Mouse (Mus musculus) c-Kit-positive CD71-negative TER-119-negative erythroid progenitor cells, embryonic 14.5 days (primary cell): Measurements from ENCODE around the gene Rbm4.
A peak's percentile ranks its signal among the peaks of the same experiment; 100 is the strongest.
"Not testable (repeated sequence)": the region's sequence is repeated elsewhere in the genome, so short reads cannot be mapped to it uniquely, and the experiment has no call there.

Experiments
- DNase-seq: peaks from one replicate; pipeline ENCODE4 v3.0.0-alpha.2; 2013; ENCODE audit warnings: low read depth

Gene Rbm4

DNA sequence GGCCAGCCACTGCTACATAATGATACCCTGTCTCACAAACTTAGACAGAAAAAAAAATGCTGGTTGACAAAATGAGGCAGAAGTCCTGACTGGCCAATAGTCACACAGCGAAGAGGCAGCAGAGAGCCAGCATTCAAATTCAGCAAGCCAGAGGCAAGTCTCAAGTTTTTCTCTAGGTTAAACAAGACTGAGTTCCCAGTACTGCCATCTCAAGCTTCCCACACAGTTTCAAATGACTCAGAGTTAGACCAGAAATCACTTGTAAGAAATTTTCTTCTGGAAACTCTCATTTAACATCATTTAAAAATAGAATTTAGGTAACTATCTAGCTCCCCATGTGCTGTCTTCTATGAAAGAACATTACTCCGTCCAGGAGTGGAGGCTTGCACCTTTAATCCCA, 4.1 kb upstream of the Rbm4 start:
- no peak for DNase-seq

DNA sequence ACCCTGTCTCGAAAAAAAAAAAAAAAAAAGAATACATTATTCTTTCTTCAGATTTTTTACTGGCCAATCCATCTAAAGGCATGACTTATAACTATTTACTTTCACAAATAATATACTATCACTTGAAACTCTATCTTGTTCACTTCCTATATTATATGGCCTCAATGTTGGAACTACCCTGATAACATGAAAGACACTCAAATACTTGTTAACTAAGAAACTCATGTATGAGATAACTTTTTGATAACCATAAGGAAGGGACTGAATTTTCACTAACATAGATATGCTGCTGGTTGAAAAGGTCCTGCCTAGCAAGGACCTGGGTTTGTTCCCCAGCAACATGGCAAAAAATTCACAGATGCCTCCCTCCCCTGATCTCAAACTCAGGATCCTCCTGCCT, 2.2 kb upstream of the Rbm4 start:
- DNase-seq = no peak

DNA sequence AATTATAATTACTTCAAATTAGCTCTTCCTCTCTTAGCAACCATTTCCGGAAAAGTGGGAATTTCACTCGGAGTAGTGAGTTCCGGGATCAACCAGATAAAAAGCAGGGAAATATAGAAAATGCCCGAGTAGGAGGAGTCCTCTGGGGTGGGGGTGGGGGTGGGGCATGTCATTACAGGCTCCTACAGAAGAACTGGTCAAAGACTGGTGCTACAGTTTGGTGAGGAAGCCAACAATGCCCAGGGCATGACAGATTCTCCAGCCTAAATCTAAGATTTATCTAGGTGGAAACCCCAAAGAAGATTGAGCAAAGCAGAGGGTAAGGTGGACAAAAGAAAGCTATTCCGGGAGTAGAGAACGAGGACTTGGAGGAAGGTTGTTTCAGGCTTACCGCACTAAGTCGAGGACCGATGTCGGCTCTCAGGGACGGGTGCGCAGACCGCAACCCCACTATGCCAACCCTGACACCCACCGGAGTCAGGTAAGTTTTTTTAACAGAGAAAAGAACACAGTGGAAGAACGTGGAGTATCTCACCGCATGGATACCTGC, 345 bp downstream of the Rbm4 start:
- no peak for DNase-seq

DNA sequence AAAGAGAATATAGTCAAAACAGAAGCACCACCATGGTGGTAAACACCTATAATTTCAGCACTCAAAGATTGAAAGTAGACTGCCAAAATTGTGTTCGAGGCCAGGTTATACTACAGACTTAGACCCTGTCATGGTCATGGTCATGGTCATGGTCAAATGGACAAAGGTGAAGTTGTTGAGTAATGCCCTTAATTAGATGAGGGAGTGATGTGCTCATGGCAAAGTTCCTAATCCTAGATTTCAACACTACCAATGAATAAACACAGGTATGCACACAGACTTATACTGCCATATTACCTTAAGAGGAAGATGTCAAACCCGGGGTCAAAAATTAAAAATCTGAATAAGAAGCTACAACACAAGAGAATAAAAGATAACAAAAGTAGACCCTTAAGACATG, 7.4 kb downstream of the Rbm4 start:
- DNase-seq = no peak

DNA sequence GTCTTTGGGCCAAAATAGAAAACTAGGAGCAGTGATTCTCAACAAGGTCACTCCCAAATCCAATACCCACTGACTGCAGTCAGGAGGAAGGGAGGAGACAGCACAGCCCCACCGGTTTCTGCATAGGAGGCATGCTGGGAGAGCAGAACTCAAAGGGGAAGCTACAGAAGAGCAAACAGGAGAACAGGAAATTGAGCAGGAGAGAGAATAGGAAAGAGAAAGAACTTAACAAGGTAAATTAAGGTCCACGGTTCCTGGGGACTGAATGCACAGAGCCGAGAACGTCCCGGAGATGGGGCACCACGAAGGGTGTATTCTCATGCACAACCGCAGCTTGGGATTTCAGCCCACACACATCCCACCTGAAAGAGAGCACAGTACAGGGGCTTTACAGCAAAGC, 8.5 kb downstream of the Rbm4 start:
- DNase-seq = no peak

DNA sequence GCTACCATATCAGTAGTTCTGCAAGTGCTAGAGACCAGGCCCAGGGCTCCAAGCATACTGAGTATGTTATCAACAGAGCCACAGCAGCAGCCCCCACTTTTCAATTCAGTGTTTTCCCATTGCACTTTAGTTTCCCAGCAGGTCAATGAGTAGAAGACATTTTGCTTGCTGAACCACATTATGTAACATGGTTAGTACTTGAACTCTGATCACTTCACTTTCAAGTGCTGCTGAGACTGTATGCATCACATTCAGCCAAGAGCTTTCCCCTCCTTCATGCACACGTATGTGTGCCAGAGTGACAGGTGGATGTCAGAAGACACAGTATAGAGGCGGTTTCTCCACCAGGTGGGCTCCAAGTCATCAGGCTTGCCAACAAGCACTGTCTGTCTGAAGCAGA, 10.8 kb downstream of the Rbm4 start:
- DNase-seq = no peak

DNA sequence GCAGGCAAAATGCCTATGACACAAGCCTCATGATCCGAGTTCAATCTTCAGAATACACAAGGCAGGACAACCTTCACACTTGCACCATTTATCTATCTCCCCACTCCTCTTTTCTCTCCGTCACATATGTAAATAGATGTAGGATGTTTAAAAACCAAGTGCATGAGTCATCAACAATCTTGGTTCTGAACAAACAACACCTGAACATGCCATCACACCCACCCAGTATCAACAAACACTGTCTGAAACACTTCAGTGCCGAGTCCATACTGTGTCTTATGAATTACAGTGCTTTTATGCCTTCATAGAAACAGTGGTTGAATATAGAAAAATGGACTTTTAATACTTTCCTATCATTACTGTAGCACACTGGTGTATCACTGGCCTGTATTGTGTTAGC, 20.9 kb downstream of the Rbm4 start:
- no peak for DNase-seq

DNA sequence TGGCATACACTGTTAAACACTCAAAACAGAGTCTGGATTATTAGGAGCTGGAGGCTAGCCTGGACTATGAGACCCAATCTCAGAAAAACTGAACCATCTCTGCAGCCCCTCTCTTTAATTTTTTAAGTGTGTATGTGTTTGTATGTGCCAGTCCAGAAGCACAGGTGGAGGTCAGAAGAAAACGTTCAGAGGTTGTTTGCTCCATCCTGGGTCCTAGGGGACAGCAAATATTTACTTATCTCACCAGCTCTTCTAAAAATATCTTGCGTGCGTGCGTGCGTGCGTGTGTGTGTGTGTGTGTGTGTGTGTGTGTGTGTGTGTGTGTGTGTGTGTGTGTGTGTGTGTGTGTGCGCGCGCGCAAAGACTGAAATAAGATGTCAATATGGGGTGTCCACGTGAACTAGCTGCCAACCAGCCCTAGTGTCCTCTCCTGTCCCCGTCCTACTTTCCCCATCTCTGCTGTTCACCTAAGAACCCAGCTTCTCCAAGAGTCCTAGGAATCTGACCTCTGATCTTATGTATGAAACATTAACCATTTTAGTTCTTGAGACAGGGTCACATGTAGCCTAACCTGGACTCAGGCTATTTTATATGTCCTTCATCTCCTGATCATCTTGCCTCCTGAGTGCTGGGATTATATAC, 26.1 kb downstream of the Rbm4 start:
- no peak for DNase-seq

DNA sequence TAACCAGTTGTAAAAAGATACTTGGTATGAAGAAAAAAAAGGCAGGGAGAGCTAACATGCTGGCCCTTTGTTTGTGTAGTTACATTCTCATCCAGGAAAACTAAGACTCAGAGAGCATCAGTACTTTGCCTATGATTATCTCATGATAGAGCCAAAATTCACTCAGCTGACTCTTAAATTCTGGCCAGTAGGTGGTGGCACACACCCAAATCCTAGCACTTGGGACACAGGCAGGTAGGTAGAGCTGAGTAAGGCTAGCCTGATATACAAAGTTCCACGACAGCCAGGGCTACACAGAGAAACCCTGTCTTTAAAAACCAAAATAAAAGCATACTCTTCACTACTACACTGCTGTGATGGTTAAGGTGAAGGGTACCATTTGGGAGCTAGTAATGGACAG, 30.8 kb downstream of the Rbm4 start:
- no peak for DNase-seq

DNA sequence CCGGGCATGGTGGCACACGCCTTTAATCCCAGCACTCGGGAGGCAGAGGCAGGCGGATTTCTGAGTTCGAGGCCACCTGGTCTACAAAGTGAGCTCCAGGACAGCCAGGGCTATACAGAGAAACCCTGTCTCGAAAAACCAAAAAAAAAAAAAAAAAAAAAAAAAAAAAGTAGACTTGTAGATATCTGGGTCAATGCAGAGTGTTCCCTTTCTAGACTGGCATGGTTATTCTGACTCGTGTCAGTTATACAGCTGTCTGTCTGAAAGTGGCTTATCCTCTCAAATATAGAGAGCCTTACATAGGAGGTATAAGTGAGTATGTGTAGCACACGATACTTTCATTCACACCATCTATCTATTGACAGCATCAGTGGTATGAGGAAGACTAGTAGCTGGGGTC, 33.2 kb downstream of the Rbm4 start:
- not testable (repeated sequence) for DNase-seq

DNA sequence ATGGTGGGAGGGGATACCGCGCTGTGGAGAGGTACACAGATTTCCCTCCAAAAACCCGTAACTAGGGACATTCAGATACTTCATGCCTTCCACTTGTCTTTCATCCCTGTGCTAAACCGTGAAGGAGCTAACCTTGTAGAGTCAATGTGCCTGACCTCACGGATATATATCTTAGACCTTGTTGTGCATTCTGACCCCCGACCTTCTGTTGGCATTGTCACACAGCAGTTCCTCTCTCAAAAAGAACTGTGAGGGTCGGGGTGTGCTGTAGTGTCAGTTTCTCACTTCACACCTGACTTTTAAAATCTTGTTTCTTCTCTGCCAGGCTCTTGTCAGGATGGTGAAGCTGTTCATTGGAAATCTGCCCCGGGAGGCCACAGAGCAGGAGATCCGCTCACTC, 36.8 kb downstream of the Rbm4 start:
- no peak for DNase-seq

DNA sequence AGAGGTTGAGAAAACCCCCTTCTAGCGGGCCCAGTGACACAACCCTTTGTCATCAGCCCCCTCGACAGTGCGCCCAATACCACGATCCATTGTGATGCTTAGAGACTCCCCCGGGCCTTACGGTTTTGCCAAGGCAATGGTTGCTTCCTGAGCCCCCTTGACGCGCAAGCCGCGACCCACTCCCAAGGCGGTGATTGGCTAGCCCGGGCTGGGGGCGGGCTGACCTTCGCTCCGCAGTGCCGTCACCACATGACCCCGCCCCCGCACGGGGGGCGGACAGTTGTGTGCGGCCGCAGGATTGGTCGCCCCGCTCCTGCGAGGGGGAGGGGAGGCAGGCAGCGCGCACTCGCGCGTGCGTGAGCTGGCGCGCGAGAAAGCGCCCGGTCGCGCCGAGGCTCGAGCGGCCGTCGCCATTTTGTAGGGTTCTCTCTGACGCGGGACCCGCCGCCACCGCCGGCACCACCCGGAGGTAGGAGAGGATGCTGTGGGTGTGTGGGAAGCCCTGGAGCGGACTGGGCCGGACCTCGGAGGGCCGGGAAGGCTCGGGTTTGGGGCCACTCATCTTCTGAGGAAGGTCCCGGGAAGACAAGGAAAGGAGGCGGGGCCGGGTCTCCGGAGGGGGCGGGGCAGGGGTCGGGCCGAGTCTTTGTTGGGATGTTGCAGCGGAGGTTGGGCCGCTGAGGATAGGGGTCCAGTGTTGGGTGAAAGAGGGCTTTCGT, 37.3 kb downstream of the Rbm4 start, which contains the start of gene Rbm4b:
Gene Rbm4b (plus strand): TSS at position 305 of the 719 bp plus-strand sequence.
- peak; percentile 91 for DNase-seq

DNA sequence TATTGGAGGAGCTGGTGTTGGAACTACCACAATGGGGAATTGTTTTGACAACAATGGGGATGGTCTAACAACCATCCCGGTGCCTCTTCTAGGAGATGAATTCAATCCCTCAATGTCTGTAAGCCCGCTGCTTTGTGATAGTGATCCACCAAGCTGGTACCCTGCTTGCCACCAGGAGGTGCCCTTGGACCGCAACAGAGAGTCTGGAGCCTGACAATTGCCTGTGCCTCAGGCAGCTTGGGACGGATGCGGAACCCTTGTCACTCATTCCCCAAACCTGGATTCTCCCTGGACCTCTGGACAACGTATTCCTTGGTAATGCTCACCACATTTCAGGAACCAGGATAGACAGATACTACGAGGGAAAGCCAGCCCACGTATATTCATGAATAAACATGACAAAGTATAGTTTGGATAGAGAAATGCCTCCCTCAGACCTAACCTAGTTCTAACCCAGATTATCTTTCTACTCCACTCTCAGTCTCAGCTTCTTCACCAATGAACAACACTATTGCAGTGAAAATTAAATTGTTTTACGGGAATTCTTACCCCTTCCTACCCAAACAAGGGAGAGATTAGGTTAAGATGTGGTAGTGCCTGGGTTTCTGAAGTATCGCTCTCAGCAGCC, 38.0 kb downstream of the Rbm4 start:
- peak; percentile 76 for DNase-seq

DNA sequence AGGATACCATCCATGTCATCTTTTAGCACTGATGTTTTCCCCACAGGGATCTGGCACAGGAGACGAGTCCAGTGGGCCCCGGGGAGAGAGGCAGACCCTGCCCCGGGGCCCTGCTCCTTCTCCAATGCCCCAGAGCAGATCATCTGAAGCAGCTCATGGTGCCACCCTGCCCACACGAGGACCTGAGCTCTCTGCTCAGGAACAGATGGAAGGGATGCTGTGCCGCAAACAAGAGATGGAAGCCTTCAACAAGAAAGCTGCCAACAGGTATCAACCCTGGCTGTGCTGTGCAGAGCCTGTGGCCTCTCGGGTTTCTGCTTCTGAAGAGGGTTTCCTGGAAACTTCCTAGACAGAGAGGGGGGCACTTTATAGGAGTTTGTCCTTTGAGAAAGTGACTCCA, 43.7 kb downstream of the Rbm4 start:
- no peak for DNase-seq

DNA sequence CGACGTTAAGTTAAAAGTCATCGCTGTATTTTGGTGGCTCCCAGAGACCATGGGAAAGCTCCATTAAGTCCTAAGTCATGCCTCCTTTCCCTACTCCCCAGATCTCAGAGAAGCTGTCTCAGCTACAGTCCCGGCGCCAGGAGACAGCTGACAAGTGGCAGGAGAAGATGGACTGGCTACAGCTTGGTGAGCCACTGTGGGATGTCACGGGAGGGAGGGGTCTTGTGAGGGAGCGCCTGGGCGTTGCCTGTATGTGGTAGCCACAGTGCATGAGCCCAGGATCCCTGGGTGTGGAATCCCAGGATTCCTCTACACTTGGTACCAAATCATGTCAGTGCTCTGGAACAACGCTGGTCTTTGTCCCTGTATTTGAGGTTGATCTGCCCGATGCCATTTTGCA, 45.2 kb downstream of the Rbm4 start:
- no peak for DNase-seq

DNA sequence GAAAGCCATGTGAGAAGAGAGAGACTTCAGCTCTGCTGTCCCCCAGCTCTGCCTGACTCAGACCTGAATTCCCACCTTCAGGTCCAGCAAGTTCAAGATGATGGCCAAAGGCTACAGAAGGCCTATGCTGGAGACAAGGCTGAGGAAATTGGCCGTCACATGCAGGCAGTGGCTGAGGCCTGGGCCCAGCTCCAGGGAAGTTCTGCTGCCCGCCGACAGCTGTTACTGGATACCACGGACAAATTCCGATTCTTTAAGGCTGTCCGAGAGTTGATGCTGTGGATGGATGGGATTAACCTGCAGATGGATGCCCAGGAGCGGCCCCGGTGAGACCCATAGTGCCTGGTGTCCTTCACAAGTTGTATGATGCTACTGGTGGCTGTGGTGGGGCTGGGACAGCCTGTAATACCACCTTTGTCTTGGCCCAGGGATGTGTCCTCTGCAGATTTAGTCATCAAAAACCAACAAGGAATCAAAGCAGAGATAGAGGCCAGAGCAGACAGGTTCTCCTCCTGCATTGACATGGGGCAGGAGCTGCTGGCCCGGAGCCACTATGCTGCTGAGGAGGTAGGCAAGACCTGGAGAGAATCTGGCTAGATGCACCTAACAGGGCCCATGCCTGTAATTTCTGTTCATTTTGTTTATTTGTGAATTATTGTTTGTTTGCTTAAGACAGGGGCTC, 45.9 kb downstream of the Rbm4 start:
- no peak for DNase-seq

DNA sequence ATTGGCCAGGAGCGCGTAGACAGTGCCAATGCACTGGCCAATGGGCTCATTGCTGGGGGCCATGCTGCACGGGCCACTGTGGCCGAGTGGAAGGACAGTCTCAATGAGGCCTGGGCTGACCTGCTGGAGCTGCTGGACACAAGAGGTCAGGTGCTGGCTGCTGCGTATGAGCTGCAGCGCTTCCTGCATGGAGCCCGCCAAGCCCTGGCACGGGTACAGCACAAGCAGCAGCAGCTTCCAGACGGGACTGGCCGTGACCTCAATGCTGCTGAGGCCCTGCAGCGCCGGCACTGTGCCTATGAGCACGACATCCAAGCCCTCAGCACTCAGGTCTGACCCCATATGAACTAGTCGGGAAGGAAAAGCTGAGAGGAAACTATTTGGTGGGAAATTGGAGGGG, 47.1 kb downstream of the Rbm4 start:
- DNase-seq = no peak

DNA sequence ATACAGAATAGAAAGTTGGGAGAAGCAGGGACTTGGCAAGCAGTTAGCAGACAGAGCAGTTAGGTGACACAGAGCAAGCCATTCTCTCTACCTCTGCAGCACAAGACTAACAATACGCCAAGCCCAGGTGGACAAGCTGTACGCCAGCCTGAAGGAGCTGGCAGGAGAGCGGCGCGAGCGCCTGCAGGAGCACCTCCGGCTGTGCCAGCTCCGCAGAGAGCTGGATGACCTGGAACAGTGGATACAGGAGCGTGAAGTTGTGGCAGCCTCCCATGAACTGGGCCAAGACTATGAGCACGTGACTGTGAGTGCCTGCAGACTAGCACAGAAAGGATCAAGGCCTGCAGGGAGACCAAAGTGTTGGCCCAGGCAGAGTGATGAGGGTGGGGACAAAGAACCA, 48.0 kb downstream of the Rbm4 start:
- no peak for DNase-seq

DNA sequence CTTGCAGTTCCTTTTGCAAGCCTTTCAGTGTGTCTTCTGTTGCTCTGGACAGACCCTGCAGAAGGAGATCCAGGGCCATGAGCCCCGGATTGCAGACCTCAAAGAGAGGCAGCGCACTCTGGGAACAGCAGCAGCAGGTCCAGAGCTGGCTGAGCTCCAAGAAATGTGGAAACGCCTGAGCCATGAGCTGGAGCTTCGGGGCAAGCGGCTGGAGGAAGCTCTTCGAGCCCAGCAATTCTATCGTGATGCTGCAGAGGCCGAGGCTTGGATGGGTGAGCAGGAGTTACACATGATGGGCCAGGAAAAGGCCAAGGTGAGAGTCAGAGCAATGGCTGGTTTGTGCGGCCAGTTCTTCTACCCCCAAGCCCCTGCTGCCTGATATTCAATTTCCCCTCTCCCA, 48.6 kb downstream of the Rbm4 start:
- DNase-seq = no peak

DNA sequence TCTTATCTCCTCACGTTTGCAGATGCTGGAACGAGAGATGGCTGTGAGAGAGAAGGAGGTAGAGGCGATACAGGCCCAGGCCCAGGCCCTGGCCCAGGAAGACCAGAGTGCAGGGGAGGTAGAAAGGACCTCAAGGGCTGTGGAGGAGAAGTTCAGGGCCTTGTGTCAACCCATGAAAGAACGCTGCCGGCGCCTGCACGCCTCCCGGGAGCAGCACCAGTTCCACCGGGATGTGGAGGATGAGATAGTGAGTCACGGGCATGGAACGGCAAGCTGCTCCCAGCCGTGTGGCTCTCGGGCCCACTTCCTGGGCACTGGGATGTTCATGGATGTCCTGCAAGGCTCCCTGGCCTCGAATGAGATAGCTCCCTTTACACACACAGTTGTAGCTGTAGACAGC, 49.7 kb downstream of the Rbm4 start:
- no peak for DNase-seq

DNA sequence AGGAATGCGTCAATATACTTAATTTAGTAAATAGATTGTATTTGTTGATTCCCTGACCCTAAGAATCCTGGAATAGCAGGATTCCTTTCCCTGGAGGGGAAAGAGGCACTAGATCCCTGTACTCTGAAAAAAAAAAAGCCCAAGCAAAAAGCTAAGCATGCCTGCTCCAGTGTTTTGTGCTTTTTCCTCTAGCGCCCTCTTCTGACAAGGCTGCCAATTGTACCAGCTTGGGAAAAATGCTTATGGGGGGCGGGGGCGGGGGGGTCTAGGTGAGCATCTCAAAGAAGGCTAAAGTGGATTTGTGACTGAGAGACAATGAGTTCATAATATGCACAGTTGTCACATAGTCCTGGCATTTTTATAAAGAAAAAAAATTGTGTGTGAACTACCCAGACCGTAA, 50.2 kb downstream of the Rbm4 start:
- peak; percentile 31 for DNase-seq

DNA sequence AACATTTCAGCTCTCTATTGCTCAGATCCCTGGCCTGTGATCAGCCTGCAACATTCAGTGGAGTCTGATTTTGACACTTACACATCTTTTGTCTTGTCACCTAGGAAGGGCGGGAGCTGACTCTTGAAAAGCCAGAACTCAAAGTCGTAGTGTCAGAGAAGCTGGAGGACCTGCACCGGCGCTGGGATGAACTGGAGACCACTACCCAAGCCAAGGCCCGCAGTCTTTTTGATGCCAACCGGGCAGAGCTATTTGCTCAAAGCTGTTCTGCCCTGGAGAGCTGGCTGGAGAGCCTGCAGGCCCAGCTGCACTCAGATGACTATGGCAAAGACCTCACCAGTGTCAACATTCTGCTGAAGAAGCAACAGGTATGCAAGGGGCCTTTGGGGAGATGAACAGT, 51.5 kb downstream of the Rbm4 start:
- no peak for DNase-seq

DNA sequence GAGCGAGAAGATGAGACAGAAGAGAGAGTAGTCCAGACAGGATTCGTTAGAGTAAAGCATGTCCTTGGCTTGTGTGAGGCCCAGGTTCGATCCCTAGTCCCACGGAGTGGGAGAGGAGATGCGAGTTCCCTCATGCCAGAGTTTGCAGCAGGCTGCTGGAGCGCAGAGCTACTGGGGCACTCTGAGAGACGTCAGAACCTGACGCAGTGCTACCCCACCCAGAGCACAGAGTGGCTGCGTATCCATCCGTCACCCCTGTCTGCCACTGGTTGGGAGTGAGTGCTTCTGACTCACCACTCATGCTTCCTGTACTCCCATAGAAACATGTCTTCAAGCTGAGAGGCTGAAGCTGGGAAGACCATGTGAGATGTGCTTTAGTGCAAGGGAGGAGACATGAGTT, 52.2 kb downstream of the Rbm4 start:
- no peak for DNase-seq
